Mouse (Mus musculus) heart, adult 10 weeks (tissue): Measurements from ENCODE around the gene Oxct2b. TPM values are rescaled to one million over a fixed set of nuclear protein-coding genes. Genes with fewer than 3 reads are reported as not detected.

Experiments
- polyA plus RNA-seq: library from polyadenylated mRNA; stranded (reverse); fragments of 350-450 nt; fragmentation: Illumina TruSeq; extraction: RNeasy Lipid Tissue Mini Kit (QIAGEN cat#74804); gene quantifications from one replicate; pipeline ENCODE4 v1.2.3, GENCODE M21; 2014; ENCODE audit warnings: low read depth, low replicate concordance

The Oxct2b gene
- not detected for polyA plus RNA-seq

GRCm38 (mm10) chr4:123116011-123116410, at the start of gene Oxct2b:
Gene Oxct2b (plus strand): TSS chr4:123116266.

GRCm38 (mm10) chr4:123104651-123105450, 11.2 kb upstream of the Oxct2b start, which contains the start of gene Bmp8b:
Gene Bmp8b (plus strand): TSS chr4:123105165.

GRCm38 (mm10) chr4:123139513-123140154, 23.6 kb downstream of the Oxct2b start, which contains the start of gene Ppie:
Gene Ppie (minus strand): TSS chr4:123139951.

Other genes with a start within 250 kb of the Oxct2b start
- 42.5 TPM for gene Cap1, start 230.2 kb upstream of the Oxct2b start, polyA plus RNA-seq
- not detected for gene Mfsd2a, start 155.1 kb upstream of the Oxct2b start, polyA plus RNA-seq
- gene Mycl, start 120.6 kb upstream of the Oxct2b start, polyA plus RNA-seq = not detected
- 7.1 TPM for gene Trit1, start 99.7 kb upstream of the Oxct2b start, polyA plus RNA-seq
- not detected for gene Bmp8b, start 11.1 kb upstream of the Oxct2b start, polyA plus RNA-seq
- gene Ppie, start 23.7 kb downstream of the Oxct2b start, polyA plus RNA-seq = 27.3 TPM
- gene Hpcal4, start 67.0 kb downstream of the Oxct2b start, polyA plus RNA-seq = not detected
- 21.0 TPM for gene Nt5c1a, start 85.2 kb downstream of the Oxct2b start, polyA plus RNA-seq
- 19.7 TPM for gene Heyl, start 117.3 kb downstream of the Oxct2b start, polyA plus RNA-seq
- 266 TPM for gene Pabpc4, start 146.1 kb downstream of the Oxct2b start, polyA plus RNA-seq
- gene Oxct2a, start 207.4 kb downstream of the Oxct2b start, polyA plus RNA-seq = not detected
- not detected for gene Bmp8a, start 227.0 kb downstream of the Oxct2b start, polyA plus RNA-seq